17 mouse cellular contexts compared by ENCODE assay signal in genomic region chr5:37465461-37465860, GRCm38 (mm10).
A peak's percentile ranks its signal among the peaks of the same experiment; 100 is the strongest.
DNase-seq lines count a peak whose midpoint lies in the region; ATAC-seq and TF ChIP-seq lines count a peak whose summit lies in the region.
"Had no signal": no experiment of that assay in that cellular context is flagged by ENCODE, and none has a peak within 500 bp of the region (broad histone marks: within the 10 kb centered on the region; RNA-seq: fewer than 3 reads in every experiment).

No protein-coding gene starts in this region.

- H3K27ac ChIP-seq in layer of hippocampus, adult 2 months = no peak overlapping the region
- H3K27ac ChIP-seq in heart, embryonic 12.5 days (ENCODE audit: poor library complexity, severe bottlenecking) = no peak overlapping the region
- H3K27ac ChIP-seq: forebrain, embryonic 12.5 days; hindbrain, embryonic 14.5 days; neural tube, embryonic 12.5 days had no signal

- no peaks in the 10 kb centered on the region for H3K27me3 ChIP-seq in heart, embryonic 12.5 days (replicated peaks)
- H3K27me3 ChIP-seq: forebrain, embryonic 12.5 days; neural tube, embryonic 12.5 days had no signal

- 91% methylated on average over 10 of the region's 10 CpGs for WGBS in heart, embryonic 12.5 days

- H3K36me3 ChIP-seq in heart, embryonic 12.5 days = no peaks in the 10 kb centered on the region
- H3K36me3 ChIP-seq: forebrain, embryonic 12.5 days; neural tube, embryonic 12.5 days had no signal

- 0 out of 2 replicates have a peak, but pooled peaks cover 5% of the 10 kb centered on the region for H3K9me3 ChIP-seq in heart, embryonic 12.5 days (replicated peaks)
- H3K9me3 ChIP-seq: forebrain, embryonic 12.5 days; neural tube, embryonic 12.5 days had no signal

- peak; percentile 23 to 44 for DNase-seq in layer of hippocampus, adult 2 months (ENCODE audit: low spot score in 2 of 2)
- no peak for DNase-seq in layer of hippocampus, postnatal 25 days (ENCODE audit: extremely low spot score in 1 of 2, low spot score in 1 of 2)
- peak; percentile 11 to 12 for DNase-seq in frontal cortex, postnatal 10 days (ENCODE audit: low spot score in 2 of 2)
- DNase-seq in layer of hippocampus, adult 9-11 months = peak; percentile 12
- DNase-seq in right cerebral cortex, postnatal 4 days = peak; percentile 29
- DNase-seq in ovary, postnatal 10 days (ENCODE audit: low spot score) = no peak
- DNase-seq: adrenal gland, postnatal 25 days; gastrocnemius, postnatal 14 days; heart, postnatal 10 days; liver; liver, postnatal 0 days; thymus, adult 2 months had no signal

- no peak overlapping the region for H3K4me3 ChIP-seq in layer of hippocampus, adult 2 months
- no peak overlapping the region for H3K4me3 ChIP-seq in heart, embryonic 12.5 days
- H3K4me3 ChIP-seq: forebrain, embryonic 12.5 days; neural tube, embryonic 12.5 days had no signal

- no peak overlapping the region for H3K9ac ChIP-seq in heart, embryonic 12.5 days
- H3K9ac ChIP-seq: forebrain, embryonic 12.5 days; hindbrain, embryonic 14.5 days; liver, postnatal 0 days; neural tube, embryonic 12.5 days had no signal

- no peak for TF ChIP-seq CTCF in layer of hippocampus, adult 2 months (conservative IDR thresholded peaks at IDR 0.05)

- ATAC-seq in heart, embryonic 12.5 days (ENCODE audit: insufficient number of reproducible peaks, low FRiP score) = no peak
- ATAC-seq: intestine, embryonic 16.5 days; liver, postnatal 0 days had no signal

- no peak overlapping the region for H3K4me2 ChIP-seq in heart, embryonic 12.5 days
- H3K4me2 ChIP-seq: forebrain, embryonic 12.5 days; hindbrain, embryonic 14.5 days; neural tube, embryonic 12.5 days had no signal

- H3K4me1 ChIP-seq in heart, embryonic 12.5 days (replicated peaks) = no peaks in the 10 kb centered on the region
- H3K4me1 ChIP-seq: forebrain, embryonic 12.5 days; neural tube, embryonic 12.5 days had no signal

Comparison
In these comparisons a context has a peak if more than half of its experiments do, and no peak if none do; other contexts are left out.
1. DNase-seq: peak in layer of hippocampus, adult 2 months (2 of 2), frontal cortex, postnatal 10 days (2 of 2), layer of hippocampus, adult 9-11 months (single experiment) and right cerebral cortex, postnatal 4 days (single experiment); none in layer of hippocampus, postnatal 25 days (0 of 2) and ovary, postnatal 10 days (single experiment).